Mouse (Mus musculus): ENCODE results near the gene Elobl. TPM values are rescaled to one million over a fixed set of nuclear protein-coding genes. Genes with fewer than 3 reads are reported as not detected.

Gene Elobl
- polyA plus RNA-seq, 1 experiment: not detected

DNA sequence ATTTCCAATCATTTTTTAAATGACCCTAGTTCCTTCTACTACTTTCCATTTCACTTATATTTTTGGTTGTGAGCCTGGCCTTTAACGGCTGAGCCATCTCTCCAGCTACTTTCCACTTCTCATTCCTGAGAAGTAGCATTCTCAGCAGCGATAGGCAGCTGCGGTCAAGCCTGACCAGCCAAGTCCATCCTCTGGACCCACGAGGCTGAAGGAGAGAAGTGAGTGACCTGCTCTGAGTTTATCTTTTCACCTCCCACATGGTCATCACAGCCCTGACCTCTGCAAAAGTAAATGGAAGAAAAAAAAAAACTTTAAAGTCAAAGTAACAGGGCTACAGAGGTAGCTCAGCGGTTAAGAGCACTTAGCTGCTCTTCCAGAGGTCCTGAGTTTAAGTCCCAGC lies 40.2 kb downstream of the Elobl start:
- Histone ChIP-seq H3K27ac (ENCODE audit: insufficient read depth, low read length) (no peak overlapping the region), H3K4me3 (ENCODE audit: insufficient read depth, low read length) (no peak overlapping the region), H3K4me1 (ENCODE audit: control insufficient read depth, insufficient read depth, low read length) (no peaks in the 10 kb centered on the region)
- TF ChIP-seq CTCF (IDR thresholded peaks at IDR 0.05; ENCODE audit: extremely low read depth, insufficient read depth, low read length) (no peak), POLR2A (IDR thresholded peaks at IDR 0.05; ENCODE audit: extremely low read depth, insufficient read depth, low read length) (no peak)

Other genes with a start within 250 kb of the Elobl start
- gene Msi2, start 248.4 kb downstream of the Elobl start, polyA plus RNA-seq (2012; rRNA removed): 57.1 and 57.5 TPM in 2 replicates
- gene Akap1, start 102.3 kb downstream of the Elobl start, polyA plus RNA-seq (2012; rRNA removed): 39.6 and 42.3 TPM in 2 replicates
- 16.1 and 16.8 TPM in 2 replicates for gene Scpep1, start 11.5 kb downstream of the Elobl start, polyA plus RNA-seq (2012; rRNA removed)
- 18.8 and 19.3 TPM in 2 replicates for gene Coil, start 3.3 kb upstream of the Elobl start, polyA plus RNA-seq (2012; rRNA removed)
- 3.2 and 3.7 TPM in 2 replicates for gene Trim25, start 32.4 kb upstream of the Elobl start, polyA plus RNA-seq (2012; rRNA removed)
- gene Dgke, start 99.9 kb upstream of the Elobl start, polyA plus RNA-seq (2012; rRNA removed): 35.3 and 36.2 TPM in 2 replicates
- 0.23 and 0.45 TPM in 2 replicates for gene Gm525, start 106.9 kb upstream of the Elobl start, polyA plus RNA-seq (2012; rRNA removed)

Data from cortical plate, adult 2 months (tissue).